Mouse (Mus musculus) heart, postnatal 10 days (tissue): ENCODE results near the gene Sfrp5. TPM values are rescaled to one million over a fixed set of nuclear protein-coding genes. Genes with fewer than 3 reads are reported as not detected.

Experiments
- DNase-seq, 2 experiments: peaks; one replicate each; pipeline ENCODE4 v3.0.0; 2021
- intact Hi-C: fragments of 180-260 bp; cut with DNase I; formaldehyde crosslinking; loops from one replicate; pipeline ENCODE4 v1.15.1; 2025
- total RNA-seq, 2 experiments: library from RNA; stranded (reverse); gene quantifications; 2 replicates each; pipeline ENCODE4 v1.2.3; 2021

Gene Sfrp5
- total RNA-seq, 2 experiments from 2014 or later, result 1.0 to 2.3 TPM

DNA sequence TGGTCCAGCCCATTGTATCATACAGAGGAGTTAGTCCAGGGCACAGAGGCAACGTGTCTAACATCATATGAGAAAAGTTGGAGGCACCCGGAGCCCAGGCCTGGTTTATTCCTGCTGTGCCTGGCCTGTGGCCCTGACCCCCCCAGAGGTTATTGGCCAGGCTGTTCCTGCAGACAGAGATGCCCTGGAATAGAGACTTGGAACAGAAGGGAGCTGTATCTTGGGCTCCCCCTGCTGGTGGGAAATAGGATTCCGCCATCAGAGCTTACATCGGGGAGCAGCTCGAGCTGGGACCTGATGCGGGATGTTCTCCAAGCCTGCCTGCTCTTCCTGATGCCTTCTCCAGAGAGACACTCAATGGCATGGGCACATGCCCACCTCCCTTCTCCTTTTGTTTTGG lies 50.1 kb downstream of the Sfrp5 start:
- peak; percentile 92 to 94 for DNase-seq
- intact Hi-C loops, result loop anchor here (5.0 kb wide), 1 partner anchor 115 kb away; the partner anchor contains the start of gene Ankrd2

DNA sequence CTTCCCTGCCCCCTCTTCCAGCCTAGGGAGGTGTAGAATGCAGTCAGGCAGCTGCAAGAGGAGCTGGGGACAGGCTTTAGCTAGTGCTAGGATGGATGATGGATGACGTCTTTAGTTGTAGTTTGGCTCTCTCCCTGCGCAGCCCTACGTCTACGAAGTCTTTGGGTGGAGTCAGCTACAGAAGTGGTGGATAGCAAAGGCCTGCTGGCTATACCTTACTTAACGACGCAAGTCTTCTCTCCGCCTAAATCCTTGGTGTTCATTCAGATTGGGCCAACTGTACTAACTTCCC lies 53.5 kb downstream of the Sfrp5 start:
- intact Hi-C loops, result loop anchor here (5.0 kb wide), 1 partner anchor 166 kb away; the partner anchor contains the start of genes Mms19 and Ubtd1
- DNase-seq, result no peak

Other genes starting within 250 kb of the Sfrp5 start
- 10 to 100 TPM; 18.3 to 25.9 TPM for gene Mms19, start 221.1 kb downstream of the Sfrp5 start, total RNA-seq
- 10 to 100 TPM; 31.4 to 33.8 TPM for gene Ubtd1, start 220.5 kb downstream of the Sfrp5 start, total RNA-seq
- not detected for gene Ankrd2, start 166.3 kb downstream of the Sfrp5 start, total RNA-seq
- gene Hoga1, start 156.6 kb downstream of the Sfrp5 start, total RNA-seq, result 1 to 10 TPM; 1.3 to 2.2 TPM
- gene 4933411K16Rik, start 150.0 kb downstream of the Sfrp5 start, total RNA-seq, result under 1 TPM; 0.24 to 0.37 TPM
- 1 to 10 TPM; 5.9 to 7.4 TPM for gene Morn4, start 115.9 kb downstream of the Sfrp5 start, total RNA-seq
- gene Pi4k2a, start 111.8 kb downstream of the Sfrp5 start, total RNA-seq, result 10 to 100 TPM; 16.1 to 17.9 TPM
- 10 to 100 TPM; 10.9 to 13.1 TPM for gene Avpi1, start 73.2 kb downstream of the Sfrp5 start, total RNA-seq
- gene Marveld1, start 54.9 kb downstream of the Sfrp5 start, total RNA-seq, result 10 to 100 TPM; 30.3 to 31.2 TPM
- 10 to 100 TPM; 27.6 to 29.6 TPM for gene Zfyve27, start 38.3 kb downstream of the Sfrp5 start, total RNA-seq
- under 1 TPM; 0.29 to 0.30 TPM for gene Golga7b, start 45.3 kb upstream of the Sfrp5 start, total RNA-seq
- under 1 TPM; 0.26 to 0.27 TPM for gene Crtac1, start 229.5 kb upstream of the Sfrp5 start, total RNA-seq